Comparison of ENCODE assay signal across 9 mouse cellular contexts in genomic region chr17:88542771-88543416, GRCm38 (mm10). TPM values are rescaled to one million over a fixed set of nuclear protein-coding genes. Genes with fewer than 3 reads are reported as not detected.
DNase-seq lines count a peak whose midpoint lies in the region; TF ChIP-seq lines count a peak whose summit lies in the region.
"Had no signal": no experiment of that assay in that cellular context is flagged by ENCODE, and none has a peak within 500 bp of the region (broad histone marks: within the 10 kb centered on the region; RNA-seq: fewer than 3 reads in every experiment).

No protein-coding gene starts in this region.

- H3K27me3 ChIP-seq in kidney, adult 2 months (replicated peaks; ENCODE audit: control insufficient read depth, insufficient read depth, low read length): no peaks in the 10 kb centered on the region

- DNase-seq in cerebellum, adult 11-12 months: peak; percentile 35
- DNase-seq in cerebellum, postnatal 14 days: no peak
- peak; percentile 35 to 36 for DNase-seq in cerebellum, postnatal 36 days
- DNase-seq in kidney, adult 2 months: peak; percentile 89
- peak; percentile 39 for DNase-seq in mesoderm, embryonic 11.5 days (ENCODE audit: low read depth, low spot score)
- no peak for DNase-seq in frontal cortex, postnatal 10 days (ENCODE audit: low spot score in 2 of 2)
- DNase-seq in gastrocnemius, postnatal 4 days (ENCODE audit: low spot score in 2 of 2): no peak
- DNase-seq in gastrocnemius, postnatal 14 days: no peak
- DNase-seq: spleen, adult 18-20 months had no signal

- H3K4me1 ChIP-seq in kidney, adult 2 months (ENCODE audit: control insufficient read depth, insufficient read depth, low read length): peaks cover 14% of the 10 kb centered on the region; the same call in 1 of the 2 replicates

- H3K36me3 ChIP-seq in kidney, adult 2 months (ENCODE audit: control insufficient read depth, insufficient read depth, low read length): 0 out of 2 replicates have a peak, but pooled peaks cover 3% of the 10 kb centered on the region

- H3K27ac ChIP-seq in kidney, adult 2 months (ENCODE audit: insufficient read depth, low read depth, low read length): peak overlapping the region; percentile 82

- intact Hi-C loops in gastrocnemius, postnatal 14 days (cut with DNase I; ENCODE audit: low total_unique reads): no loop called here

- no peak for TF ChIP-seq POLR2A in kidney, adult 2 months (IDR thresholded peaks at IDR 0.05; ENCODE audit: low read depth, low read length)

- no peak for TF ChIP-seq CTCF in kidney, adult 2 months (conservative IDR thresholded peaks at IDR 0.05; ENCODE audit: insufficient read depth, insufficient read length, low read depth, low read length)

- WGBS in kidney, adult 2 months: 38% methylated on average over 15 of the region's 15 CpGs

- H3K4me3 ChIP-seq in kidney, adult 2 months (ENCODE audit: insufficient read depth, low read depth, low read length): no peak overlapping the region

RNA-seq across cellular contexts. Expression of gene Ppp1r21, which starts 13.0 kb away (rescaled TPM):
- polyA plus RNA-seq in kidney, adult 2 months (2012; rRNA removed): 39.5 and 47.7 TPM in 2 replicates
- total RNA-seq in gastrocnemius, postnatal 4 days (2021): 10 to 100 TPM; 18.5 to 18.6 TPM
- total RNA-seq in gastrocnemius, postnatal 14 days (2021): 1 to 10 TPM; 6.1 to 6.6 TPM

RNA-seq across cellular contexts. Expression of gene Ston1, which starts 54.6 kb away (rescaled TPM):
- polyA plus RNA-seq in kidney, adult 2 months (2012; rRNA removed): 22.5 and 25.6 TPM in 2 replicates
- 10 to 100 TPM; 20.4 to 25.6 TPM for total RNA-seq in gastrocnemius, postnatal 4 days (2021)
- 10 to 100 TPM; 18.5 to 18.9 TPM for total RNA-seq in gastrocnemius, postnatal 14 days (2021)

Comparison
In these comparisons a context has a peak if more than half of its experiments do, and no peak if none do; other contexts are left out.
1. DNase-seq: peak in cerebellum, adult 11-12 months (single experiment), cerebellum, postnatal 36 days (2 of 2), kidney, adult 2 months (single experiment) and mesoderm, embryonic 11.5 days (single experiment); none in cerebellum, postnatal 14 days (0 of 2), frontal cortex, postnatal 10 days (0 of 2), gastrocnemius, postnatal 4 days (0 of 2) and gastrocnemius, postnatal 14 days (single experiment).